In the genomic region with DNA sequence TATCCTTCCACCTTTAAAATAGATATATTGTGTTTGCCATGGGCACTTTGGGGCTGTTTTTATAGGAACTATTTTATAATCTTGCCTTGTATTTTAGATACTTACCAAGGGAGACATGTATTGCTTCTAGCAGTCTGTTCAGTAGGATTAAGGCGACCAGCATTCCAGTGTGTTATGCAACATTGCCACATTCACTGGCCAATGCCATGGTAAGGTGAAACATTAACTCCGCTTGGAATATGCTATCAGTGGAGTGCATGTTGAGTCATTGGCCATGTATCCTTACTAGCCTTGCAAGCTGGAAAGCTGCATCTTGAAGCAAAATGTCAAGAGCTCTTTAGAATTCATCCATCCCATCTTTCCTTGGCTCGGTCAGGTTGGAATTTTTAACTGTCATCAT, we compare ENCODE assay signal across 22 mouse cellular contexts. TPM values are rescaled to one million over a fixed set of nuclear protein-coding genes. Genes with fewer than 3 reads are reported as not detected.
DNase-seq lines count a peak whose midpoint lies in the region; ATAC-seq and TF ChIP-seq lines count a peak whose summit lies in the region.
"Had no signal": no experiment of that assay in that cellular context is flagged by ENCODE, and none has a peak within 500 bp of the region (broad histone marks: within the 10 kb centered on the region; RNA-seq: fewer than 3 reads in every experiment).

No protein-coding gene starts in this region.

- TF ChIP-seq POLR2A in lung, adult 2 months (IDR thresholded peaks at IDR 0.05; ENCODE audit: borderline replicate concordance, extremely low read depth, low read depth, low read length): no peak

- TF ChIP-seq EP300 in lung, postnatal 0 days (IDR thresholded peaks at IDR 0.05): peak; percentile 36; the same call in 1 of the 2 replicates

- no peak for TF ChIP-seq CTCF in intestine, postnatal 0 days (IDR thresholded peaks at IDR 0.05; ENCODE audit: low read depth)
- TF ChIP-seq CTCF in lung, postnatal 0 days (IDR thresholded peaks at IDR 0.05): no peak
- TF ChIP-seq CTCF in lung, adult 2 months (IDR thresholded peaks at IDR 0.05; ENCODE audit: insufficient read depth, low read length): no peak

- H3K4me1 ChIP-seq in intestine, embryonic 16.5 days (ENCODE audit: control insufficient read depth, insufficient read depth, low read length): no peaks in the 10 kb centered on the region
- no peaks in the 10 kb centered on the region for H3K4me1 ChIP-seq in intestine, postnatal 0 days (replicated peaks; ENCODE audit: control insufficient read depth, insufficient read depth, low read length)
- H3K4me1 ChIP-seq in lung, postnatal 0 days (ENCODE audit: insufficient read depth, low read depth, low read length): no peaks in the 10 kb centered on the region
- no peaks in the 10 kb centered on the region for H3K4me1 ChIP-seq in lung, adult 2 months (ENCODE audit: control insufficient read depth, insufficient read depth, low read length)
- H3K4me1 ChIP-seq in hindbrain, embryonic 13.5 days (replicated peaks): peaks cover 24% of the 10 kb centered on the region

- no peaks in the 10 kb centered on the region for H3K36me3 ChIP-seq in intestine, embryonic 16.5 days (ENCODE audit: control insufficient read depth, insufficient read depth, low read length)
- H3K36me3 ChIP-seq in intestine, postnatal 0 days (ENCODE audit: control insufficient read depth, insufficient read depth): no peaks in the 10 kb centered on the region
- no peaks in the 10 kb centered on the region for H3K36me3 ChIP-seq in lung, postnatal 0 days (ENCODE audit: insufficient read depth, low read length)
- peaks cover 4% of the 10 kb centered on the region; the same call in 1 of the 2 replicates for H3K36me3 ChIP-seq in hindbrain, embryonic 13.5 days
- H3K36me3 ChIP-seq: G1E; limb, embryonic 13.5 days; midbrain, embryonic 12.5 days had no signal

- 70% methylated on average over 3 of the region's 3 CpGs for WGBS in intestine, embryonic 16.5 days
- WGBS in intestine, postnatal 0 days: 57% methylated on average over 3 of the region's 3 CpGs
- 62% methylated on average over 3 of the region's 3 CpGs for WGBS in lung, postnatal 0 days
- 68% methylated on average over 3 of the region's 3 CpGs for WGBS in lung, adult 2 months
- 89% methylated on average over 3 of the region's 3 CpGs for WGBS in hindbrain, embryonic 13.5 days

- peak; percentile 80 for ATAC-seq in intestine, embryonic 16.5 days
- no peak for ATAC-seq in intestine, postnatal 0 days
- ATAC-seq in lung, postnatal 0 days: peak; percentile 57
- no peak for ATAC-seq in hindbrain, embryonic 13.5 days (ENCODE audit: low FRiP score)
- ATAC-seq: CD4-positive, CD25-positive, alpha-beta regulatory T cell, adult 4 months; forebrain, embryonic 14.5 days; inflammation-experienced regulatory T-cells, adult 6 months had no signal

- H3K9me3 ChIP-seq in intestine, embryonic 16.5 days (ENCODE audit: control insufficient read depth, low read length): no peaks in the 10 kb centered on the region
- H3K9me3 ChIP-seq in intestine, postnatal 0 days (ENCODE audit: control insufficient read depth): no peaks in the 10 kb centered on the region
- no peaks in the 10 kb centered on the region for H3K9me3 ChIP-seq in lung, postnatal 0 days (ENCODE audit: low read length)
- H3K9me3 ChIP-seq in hindbrain, embryonic 13.5 days: no peaks in the 10 kb centered on the region
- H3K9me3 ChIP-seq: limb, embryonic 13.5 days; midbrain, embryonic 12.5 days; neural tube, embryonic 13.5 days had no signal

- H3K4me3 ChIP-seq in intestine, embryonic 16.5 days (ENCODE audit: low read length): no peak overlapping the region
- H3K4me3 ChIP-seq in intestine, postnatal 0 days (ENCODE audit: low read depth, low read length): no peak overlapping the region
- no peak overlapping the region for H3K4me3 ChIP-seq in lung, postnatal 0 days (ENCODE audit: low read depth, low read length)
- H3K4me3 ChIP-seq in lung, adult 2 months (replicated peaks; ENCODE audit: extremely low read depth, low read depth, low read length): no peak overlapping the region
- H3K4me3 ChIP-seq in hindbrain, embryonic 13.5 days: no peak overlapping the region
- H3K4me3 ChIP-seq: erythroblast, embryonic 14.5 days; limb, embryonic 13.5 days; midbrain, embryonic 12.5 days; neural tube, embryonic 13.5 days had no signal

- peak; percentile 68 for DNase-seq in lung, postnatal 0 days (ENCODE audit: low spot score)
- DNase-seq in lung, adult 2 months: no peak
- peak; percentile 65 to 81 for DNase-seq in kidney, postnatal 25 days
- DNase-seq in gastrocnemius, adult 18-20 months (ENCODE audit: low spot score): no peak
- no peak for DNase-seq in adrenal gland, postnatal 4 days (ENCODE audit: low spot score in 2 of 2)
- DNase-seq: adrenal gland, adult 2 months; cerebellum, adult 11-12 months; cerebellum, postnatal 36 days; heart, postnatal 4 days; right cerebral cortex, postnatal 14 days had no signal

- no peaks in the 10 kb centered on the region for H3K27me3 ChIP-seq in intestine, embryonic 16.5 days (replicated peaks; ENCODE audit: control insufficient read depth, insufficient read depth, low read length)
- H3K27me3 ChIP-seq in intestine, postnatal 0 days (replicated peaks; ENCODE audit: control insufficient read depth, insufficient read depth, low read length): no peaks in the 10 kb centered on the region
- H3K27me3 ChIP-seq in lung, postnatal 0 days (replicated peaks; ENCODE audit: insufficient read depth, low read length): no peaks in the 10 kb centered on the region
- no peaks in the 10 kb centered on the region for H3K27me3 ChIP-seq in hindbrain, embryonic 13.5 days
- H3K27me3 ChIP-seq: limb, embryonic 13.5 days; midbrain, embryonic 12.5 days; neural tube, embryonic 13.5 days had no signal

- no peak overlapping the region for H3K9ac ChIP-seq in intestine, embryonic 16.5 days (ENCODE audit: low read depth, low read length)
- H3K9ac ChIP-seq in intestine, postnatal 0 days (ENCODE audit: low read depth, low read length): no peak overlapping the region
- H3K9ac ChIP-seq in lung, postnatal 0 days (replicated peaks; ENCODE audit: low read depth): no peak overlapping the region
- H3K9ac ChIP-seq in hindbrain, embryonic 13.5 days: no peak overlapping the region
- H3K9ac ChIP-seq: limb, embryonic 13.5 days; midbrain, embryonic 12.5 days; neural tube, embryonic 13.5 days had no signal

- H3K4me2 ChIP-seq in intestine, embryonic 16.5 days (ENCODE audit: low read depth, low read length): no peak overlapping the region
- H3K4me2 ChIP-seq in intestine, postnatal 0 days (replicated peaks; ENCODE audit: low read depth): no peak overlapping the region
- no peak overlapping the region for H3K4me2 ChIP-seq in lung, postnatal 0 days (replicated peaks; ENCODE audit: low read depth, low read length)
- no peak overlapping the region for H3K4me2 ChIP-seq in hindbrain, embryonic 13.5 days
- H3K4me2 ChIP-seq: limb, embryonic 13.5 days; midbrain, embryonic 12.5 days; neural tube, embryonic 13.5 days had no signal

- H3K27ac ChIP-seq in intestine, embryonic 16.5 days (ENCODE audit: low read length): no peak overlapping the region
- H3K27ac ChIP-seq in intestine, postnatal 0 days (ENCODE audit: low read depth, low read length): no peak overlapping the region
- H3K27ac ChIP-seq in lung, postnatal 0 days (ENCODE audit: low read length): no peak overlapping the region
- no peak overlapping the region for H3K27ac ChIP-seq in hindbrain, embryonic 13.5 days
- H3K27ac ChIP-seq: limb, embryonic 13.5 days; midbrain, embryonic 12.5 days; neural tube, embryonic 13.5 days; stomach, postnatal 0 days had no signal

RNA-seq across cellular contexts. Expression of gene Phactr1, which starts 43.6 kb away (rescaled TPM):
- 5.0 and 6.0 TPM in 2 replicates for polyA plus RNA-seq in intestine, embryonic 16.5 days (2015; fragmentation: Nextera tagmentation; extraction: Ambion mirVana)
- polyA plus RNA-seq in intestine, postnatal 0 days (2015; fragmentation: Nextera tagmentation; extraction: Ambion mirVana): 6.8 and 6.9 TPM in 2 replicates
- polyA plus RNA-seq in lung, postnatal 0 days (2015; fragmentation: Nextera tagmentation; extraction: Ambion mirVana): 31.4 and 52.7 TPM in 2 replicates
- 23.9 and 40.7 TPM in 2 replicates for polyA plus RNA-seq in lung, adult 2 months (2012; rRNA removed)
- polyA plus RNA-seq in hindbrain, embryonic 13.5 days (2015; fragmentation: Nextera tagmentation; extraction: Ambion mirVana): 46.7 and 46.9 TPM in 2 replicates
- total RNA-seq in gastrocnemius, adult 18-20 months (2021): 1 to 10 TPM; 1.1 to 1.4 TPM
- total RNA-seq in adrenal gland, postnatal 4 days (2021): 10 to 100 TPM; 20.1 to 23.7 TPM
- polyA plus RNA-seq: erythroblast, embryonic 14.5 days; G1E had no signal

Comparison
In these comparisons a context has a peak if more than half of its experiments do, and no peak if none do; other contexts are left out.
1. ATAC-seq: peak in intestine, embryonic 16.5 days (single experiment) and lung, postnatal 0 days (single experiment); none in intestine, postnatal 0 days (single experiment) and hindbrain, embryonic 13.5 days (single experiment).
2. DNase-seq: peak in lung, postnatal 0 days (single experiment) and kidney, postnatal 25 days (2 of 2); none in lung, adult 2 months (single experiment), gastrocnemius, adult 18-20 months (single experiment) and adrenal gland, postnatal 4 days (0 of 2).